Mouse (Mus musculus) MEL (cell line): ENCODE measurements around the gene Retreg2. TPM values are rescaled to one million over a fixed set of nuclear protein-coding genes. Genes with fewer than 3 reads are reported as not detected.

ENCODE experiments used
- DNase-seq: peaks from one replicate; pipeline ENCODE4 v3.0.0; 2011; ENCODE audit warnings: low read depth, low spot score
- H3K27ac ChIP-seq: 2 replicates; pipeline ENCODE4 v1.5.1; 2012; ENCODE audit warnings: low read depth, mild to moderate bottlenecking, control low read depth, low read length, moderate library complexity; ENCODE audit not compliant: control insufficient read depth
- H3K27me3 ChIP-seq, 2 experiments: fragments of 150-350 bp in 1 of 2; sonication (generic) in 1 of 2; 2 replicates each; pipeline ENCODE4 v1.6.1; 2012; ENCODE audit warnings: low read length in 2 of 2, mild to moderate bottlenecking in 2 of 2, improper control_type of control experiment in 1 of 2, moderate library complexity in 1 of 2; ENCODE audit not compliant: insufficient read depth in 2 of 2, control insufficient read depth in 1 of 2
- H3K36me3 ChIP-seq, 2 experiments: 2 replicates each; pipeline ENCODE4 v1.6.1; 2012 to 2014; ENCODE audit warnings: low read length in 2 of 2, improper control_type of control experiment in 1 of 2, inconsistent platforms in 1 of 2, mild to moderate bottlenecking in 1 of 2; ENCODE audit not compliant: insufficient read depth in 2 of 2, control insufficient read depth in 1 of 2
- H3K4me1 ChIP-seq, 2 experiments: fragments of 150-350 bp in 1 of 2; sonication (generic) in 1 of 2; 2 replicates each; pipeline ENCODE4 v1.6.1; 2012; ENCODE audit warnings: low read length in 2 of 2, improper control_type of control experiment in 1 of 2, mild to moderate bottlenecking in 1 of 2; ENCODE audit not compliant: insufficient read depth in 2 of 2, control insufficient read depth in 1 of 2
- H3K4me3 ChIP-seq, 2 experiments: fragments of 150-350 bp in 1 of 2; sonication (generic) in 1 of 2; 2 replicates each; pipeline ENCODE4 v1.5.1; 2012; ENCODE audit warnings: low read depth in 2 of 2, low read length in 2 of 2, mild to moderate bottlenecking in 2 of 2, moderate library complexity in 2 of 2, control low read depth in 1 of 2, improper control_type of control experiment in 1 of 2; ENCODE audit not compliant: control insufficient read depth in 1 of 2, insufficient read depth in 1 of 2
- H3K79me2 ChIP-seq: 2 replicates; pipeline ENCODE4 v1.6.1; 2012; ENCODE audit warnings: mild to moderate bottlenecking, low read length, moderate library complexity; ENCODE audit not compliant: control insufficient read depth, poor library complexity, insufficient read depth
- H3K9ac ChIP-seq: 2 replicates; pipeline ENCODE4 v1.6.1; 2012; ENCODE audit warnings: low read depth, mild to moderate bottlenecking, control low read depth, low read length, moderate library complexity; ENCODE audit not compliant: control insufficient read depth, poor library complexity, severe bottlenecking
- H3K9me3 ChIP-seq: fragments of 150-350 bp; sonication (generic); replicated peaks from 2 replicates; pipeline ENCODE4 v1.6.1; 2012; ENCODE audit warnings: mild to moderate bottlenecking, low read length, improper control_type of control experiment, moderate library complexity; ENCODE audit not compliant: insufficient read depth
- BHLHE40 ChIP-seq: IDR thresholded peaks from 2 replicates; pipeline ENCODE4 v1.6.1; 2012; ENCODE audit warnings: low read depth, mild to moderate bottlenecking, inconsistent platforms, low read length, improper control_type of control experiment, borderline replicate concordance
- CHD1 ChIP-seq: IDR thresholded peaks from 2 replicates; pipeline ENCODE4 v1.6.1; 2012; ENCODE audit warnings: low read depth, mild to moderate bottlenecking, inconsistent platforms, low read length, improper control_type of control experiment
- CHD2 ChIP-seq: IDR thresholded peaks from 2 replicates; pipeline ENCODE4 v1.6.1; 2011; ENCODE audit warnings: low read length, improper control_type of control experiment
- CTCF ChIP-seq, 3 experiments: IDR thresholded peaks in 2 of 3; conservative IDR thresholded peaks in 1 of 3; 2 replicates each; pipeline ENCODE4 v1.5.1; 2011 to 2012; ENCODE audit warnings: low read length in 3 of 3, low read depth in 2 of 3, mild to moderate bottlenecking in 2 of 3, improper control_type of control experiment in 1 of 3, inconsistent platforms in 1 of 3, mixed read lengths in 1 of 3, moderate library complexity in 1 of 3; ENCODE audit not compliant: control insufficient read depth in 1 of 3, insufficient read depth in 1 of 3, poor library complexity in 1 of 3, severe bottlenecking in 1 of 3
- E2F4 ChIP-seq: IDR thresholded peaks from 2 replicates; pipeline ENCODE4 v1.6.1; 2011; ENCODE audit warnings: low read depth, low read length, improper control_type of control experiment, borderline replicate concordance
- EP300 ChIP-seq, 2 experiments: IDR thresholded peaks; 2 replicates each; pipeline ENCODE4 v1.6.1; 2011; ENCODE audit warnings: improper control_type of control experiment in 2 of 2, low read length in 2 of 2, low read depth in 1 of 2, mild to moderate bottlenecking in 1 of 2
- ETS1 ChIP-seq: IDR thresholded peaks from 2 replicates; pipeline ENCODE4 v1.6.1; 2012; ENCODE audit warnings: low read depth, mild to moderate bottlenecking, inconsistent platforms, low read length, improper control_type of control experiment, moderate library complexity
- GATA1 ChIP-seq: IDR thresholded peaks from 2 replicates; pipeline ENCODE4 v1.6.1; 2011; ENCODE audit warnings: low read depth, low read length, improper control_type of control experiment
- HCFC1 ChIP-seq: IDR thresholded peaks from 2 replicates; pipeline ENCODE4 v1.6.1; 2012; ENCODE audit warnings: low read depth, mild to moderate bottlenecking, inconsistent platforms, low read length, improper control_type of control experiment, moderate library complexity
- JUND ChIP-seq: IDR thresholded peaks from 2 replicates; pipeline ENCODE4 v1.6.1; 2011; ENCODE audit warnings: low read depth, mild to moderate bottlenecking, improper control_type of control experiment, low read length
- MAFK ChIP-seq: IDR thresholded peaks from 2 replicates; pipeline ENCODE4 v1.6.1; 2011; ENCODE audit warnings: low read depth, mild to moderate bottlenecking, low read length, improper control_type of control experiment, borderline replicate concordance
- MAX ChIP-seq: IDR thresholded peaks from 2 replicates; pipeline ENCODE4 v1.6.1; 2011; ENCODE audit warnings: low read length, improper control_type of control experiment
- MAZ ChIP-seq: IDR thresholded peaks from 2 replicates; pipeline ENCODE4 v1.6.1; 2012; ENCODE audit warnings: low read depth, mild to moderate bottlenecking, inconsistent platforms, low read length, improper control_type of control experiment
- MEF2A ChIP-seq: IDR thresholded peaks from 2 replicates; pipeline ENCODE4 v1.6.1; 2014; ENCODE audit warnings: low read depth, mild to moderate bottlenecking, inconsistent platforms, low read length, improper control_type of control experiment; ENCODE audit not compliant: poor library complexity, insufficient replicate concordance, severe bottlenecking; ENCODE audit errors: extremely low read depth
- MXI1 ChIP-seq: IDR thresholded peaks from 2 replicates; pipeline ENCODE4 v1.6.1; 2011; ENCODE audit warnings: mild to moderate bottlenecking, low read depth, low read length, improper control_type of control experiment
- MYB ChIP-seq: IDR thresholded peaks from 2 replicates; pipeline ENCODE4 v1.6.1; 2011; ENCODE audit warnings: mild to moderate bottlenecking, low read depth, low read length, improper control_type of control experiment
- MYC ChIP-seq: IDR thresholded peaks from 2 replicates; pipeline ENCODE4 v1.6.1; 2011; ENCODE audit warnings: low read depth, mild to moderate bottlenecking, low read length, improper control_type of control experiment, moderate library complexity
- NELFE ChIP-seq: IDR thresholded peaks from 2 replicates; pipeline ENCODE4 v1.6.1; 2011; ENCODE audit warnings: low read depth, low read length, improper control_type of control experiment
- NRF1 ChIP-seq: IDR thresholded peaks from 2 replicates; pipeline ENCODE4 v1.6.1; 2014; ENCODE audit warnings: low read depth, mild to moderate bottlenecking, inconsistent platforms, low read length, improper control_type of control experiment, moderate library complexity; ENCODE audit not compliant: poor library complexity, insufficient read depth, severe bottlenecking
- POLR2A ChIP-seq, 2 experiments: IDR thresholded peaks; 2 replicates each; pipeline ENCODE4 v1.6.1; 2011 to 2012; ENCODE audit warnings: low read length in 2 of 2, mild to moderate bottlenecking in 2 of 2, control low read depth in 1 of 2, improper control_type of control experiment in 1 of 2, low read depth in 1 of 2, moderate library complexity in 1 of 2; ENCODE audit not compliant: control insufficient read depth in 1 of 2, insufficient read depth in 1 of 2, poor library complexity in 1 of 2
- POLR2AphosphoS2 ChIP-seq: IDR thresholded peaks from 2 replicates; pipeline ENCODE4 v1.6.1; 2011; ENCODE audit warnings: low read length, improper control_type of control experiment
- RAD21 ChIP-seq: IDR thresholded peaks from 2 replicates; pipeline ENCODE4 v1.6.1; 2011; ENCODE audit warnings: mild to moderate bottlenecking, low read depth, low read length, improper control_type of control experiment
- RCOR1 ChIP-seq: IDR thresholded peaks from 2 replicates; pipeline ENCODE4 v1.6.1; 2012; ENCODE audit warnings: low read depth, mild to moderate bottlenecking, inconsistent platforms, low read length, improper control_type of control experiment
- SIN3A ChIP-seq: IDR thresholded peaks from 2 replicates; pipeline ENCODE4 v1.6.1; 2012; ENCODE audit warnings: low read length, improper control_type of control experiment, inconsistent platforms
- SMC3 ChIP-seq: IDR thresholded peaks from 2 replicates; pipeline ENCODE4 v1.6.1; 2011; ENCODE audit warnings: low read depth, low read length, improper control_type of control experiment
- TAL1 ChIP-seq: IDR thresholded peaks from 2 replicates; pipeline ENCODE4 v1.6.1; 2012; ENCODE audit warnings: mild to moderate bottlenecking, inconsistent platforms, low read length, moderate library complexity, mixed read lengths
- TBP ChIP-seq: IDR thresholded peaks from 2 replicates; pipeline ENCODE4 v1.8.0; 2011; ENCODE audit warnings: low read depth, low read length, improper control_type of control experiment
- TCF12 ChIP-seq: IDR thresholded peaks from 2 replicates; pipeline ENCODE4 v1.6.1; 2014; ENCODE audit warnings: low read depth, mild to moderate bottlenecking, inconsistent platforms, low read length, improper control_type of control experiment, moderate library complexity
- USF1 ChIP-seq: IDR thresholded peaks from 2 replicates; pipeline ENCODE4 v1.6.1; 2014; ENCODE audit warnings: low read depth, mild to moderate bottlenecking, inconsistent platforms, low read length, improper control_type of control experiment, moderate library complexity
- USF2 ChIP-seq, 2 experiments: IDR thresholded peaks; 2 replicates each; pipeline ENCODE4 v1.6.1; 2011 to 2012; ENCODE audit warnings: improper control_type of control experiment in 2 of 2, low read length in 2 of 2, borderline replicate concordance in 1 of 2, inconsistent platforms in 1 of 2, low read depth in 1 of 2, mild to moderate bottlenecking in 1 of 2; ENCODE audit not compliant: insufficient read depth in 1 of 2
- ZC3H11A ChIP-seq: IDR thresholded peaks from 2 replicates; pipeline ENCODE4 v1.6.1; 2012; ENCODE audit warnings: low read depth, mild to moderate bottlenecking, inconsistent platforms, low read length, improper control_type of control experiment
- ZKSCAN1 ChIP-seq: IDR thresholded peaks from 2 replicates; pipeline ENCODE4 v1.6.1; 2012; ENCODE audit warnings: low read depth, mild to moderate bottlenecking, inconsistent platforms, low read length, improper control_type of control experiment, moderate library complexity
- ZMIZ1 ChIP-seq: IDR thresholded peaks from 2 replicates; pipeline ENCODE4 v1.6.1; 2012; ENCODE audit warnings: low read depth, mild to moderate bottlenecking, inconsistent platforms, low read length, improper control_type of control experiment, moderate library complexity
- ZNF384 ChIP-seq: IDR thresholded peaks from 2 replicates; pipeline ENCODE4 v1.6.1; 2012; ENCODE audit warnings: low read depth, mild to moderate bottlenecking, inconsistent platforms, low read length, improper control_type of control experiment
- polyA plus RNA-seq, 2 experiments: library from polyadenylated mRNA; stranded (reverse) in 1 of 2; unstranded in 1 of 2; fragments of >175 nt in 1 of 2; fragments of >200 nt in 1 of 2; gene quantifications; 2 replicates each; pipeline versions ENCODE4 v1.2.1 to v1.2.4; 2012; ENCODE audit warnings: low replicate concordance in 2 of 2, low read depth in 1 of 2; ENCODE audit not compliant: insufficient read length in 2 of 2, insufficient read depth in 1 of 2, missing spikeins in 1 of 2
- total RNA-seq: library from RNA; depleted of rRNA; stranded (reverse); fragments of 300-350 nt; gene quantifications from 2 replicates; pipeline ENCODE4 v1.2.3, GENCODE M21; 2012

Gene Retreg2
- total and polyA plus RNA-seq, 3 experiments: 38.1 to 59.2 TPM; not detected in 1

DNA sequence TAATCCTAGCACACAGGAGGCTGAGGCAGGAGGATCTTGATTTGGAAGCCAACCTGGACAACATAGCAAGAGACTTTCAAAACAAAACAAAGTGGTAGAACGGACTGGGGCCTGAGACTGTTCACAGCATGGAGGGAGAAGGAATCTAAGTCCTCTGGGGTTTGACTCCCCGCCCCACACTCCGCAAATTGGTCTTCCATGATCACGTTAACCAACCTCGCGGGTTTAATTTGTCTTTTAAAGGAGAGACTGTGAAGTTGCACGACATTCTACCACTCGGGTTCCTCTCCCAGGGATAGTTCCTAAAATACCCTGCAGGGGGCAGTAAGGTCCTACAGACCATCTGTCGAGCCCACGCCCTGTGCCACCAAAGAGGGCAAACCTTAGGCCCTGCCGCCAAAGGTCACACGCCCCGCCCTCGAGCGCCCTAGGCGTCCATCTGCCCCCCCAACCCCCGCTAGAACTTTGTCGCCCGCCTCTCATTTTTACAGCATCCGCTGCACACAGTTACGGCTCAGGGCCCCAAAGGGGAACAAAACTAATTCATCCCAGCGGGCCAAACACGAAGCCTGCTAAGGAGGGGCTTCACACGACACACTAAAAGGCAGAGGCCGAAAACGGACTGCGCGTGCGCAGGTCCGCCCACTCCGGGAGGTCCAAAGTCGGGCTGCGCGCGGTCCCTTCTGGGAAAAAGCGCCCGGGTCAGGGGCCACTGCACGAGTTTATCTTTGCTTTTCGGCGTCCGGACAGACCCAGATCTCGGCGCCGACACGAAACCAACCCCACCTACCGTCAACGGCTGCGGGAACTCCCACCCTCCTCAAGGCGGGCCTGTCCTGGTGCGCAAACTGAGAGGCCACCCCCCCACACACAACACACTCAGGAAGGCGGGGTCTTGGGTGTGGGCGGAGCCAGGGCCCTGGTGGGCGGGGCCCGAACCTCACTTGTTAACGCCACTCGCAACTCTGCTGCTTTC is 17.9 kb upstream of the Retreg2 start, which contains the start of gene Nhej1:
Gene Nhej1, minus strand, starts transcription at position 855 of the 976 bp plus-strand sequence.
- Histone ChIP-seq H3K4me3 (peak within 1 kb of the TSS; percentile 68 to 80), H3K9ac (peak within 1 kb of the TSS; percentile 80), H3K9me3 (no peaks in the 10 kb centered on the region), H3K27ac (peak within 1 kb of the TSS; percentile 96), H3K36me3 (peaks cover 0 to 5% of the 10 kb centered on the region in 2 experiments; a peak in 2 of 4 replicates), H3K79me2 (no peaks in the 10 kb centered on the region; the same call in 1 of the 2 replicates), H3K27me3 (no peaks in the 10 kb centered on the region), H3K4me1 (peaks cover 3 to 10% of the 10 kb centered on the region in 2 experiments; a peak in 3 of 4 replicates)
- peak; percentile 93 for TF ChIP-seq RAD21
- no peak for TF ChIP-seq TAL1
- no peak; the same call in 1 of the 2 replicates for TF ChIP-seq ZNF384
- TF ChIP-seq CTCF (IDR thresholded peaks at IDR 0.05 in 2 of 3, conservative IDR thresholded peaks at IDR 0.05 in 1 of 3; ENCODE audit: control insufficient read depth in 1 of 3, insufficient read depth in 1 of 3, low read depth in 2 of 3, low read length in 3 of 3, poor library complexity in 1 of 3, severe bottlenecking in 1 of 3): peak; percentile 69 to 93 (median 84)
- peak; percentile 91 for TF ChIP-seq ZC3H11A
- 0 out of 4 replicates have a peak, but pooled peaks of 1 of the 2 experiments have one; percentile 28 for TF ChIP-seq EP300 (IDR thresholded peaks at IDR 0.05; ENCODE audit: low read depth in 1 of 2, low read length in 2 of 2)
- TF ChIP-seq MAZ: peak; percentile 72; the same call in 1 of the 2 replicates
- TF ChIP-seq POLR2A (IDR thresholded peaks at IDR 0.05; ENCODE audit: control insufficient read depth in 1 of 2, insufficient read depth in 1 of 2, low read depth in 1 of 2, low read length in 2 of 2, poor library complexity in 1 of 2): peak; percentile 44 to 82; a peak in 1 of 4 replicates
- peak; percentile 86 for TF ChIP-seq HCFC1
- peak; percentile 57 for TF ChIP-seq MAX
- no peak for TF ChIP-seq JUND
- TF ChIP-seq CHD2: no peak
- TF ChIP-seq MYB: 0 out of 2 replicates have a peak, but pooled peaks have one; percentile 18
- TF ChIP-seq RCOR1: no peak; the same call in 1 of the 2 replicates
- peak; percentile 90 for TF ChIP-seq SMC3
- peak; percentile 75 for TF ChIP-seq NELFE
- TF ChIP-seq CHD1: no peak
- TF ChIP-seq GATA1: no peak
- no peak for TF ChIP-seq MAFK
- no peak for TF ChIP-seq MEF2A
- TF ChIP-seq SIN3A: peak; percentile 77
- peak; percentile 51; the same call in 1 of the 2 replicates for TF ChIP-seq TCF12
- 0 out of 2 replicates have a peak, but pooled peaks have one; percentile 61 for TF ChIP-seq MYC
- TF ChIP-seq USF2 (IDR thresholded peaks at IDR 0.05; ENCODE audit: borderline replicate concordance in 1 of 2, insufficient read depth in 1 of 2, low read depth in 1 of 2, low read length in 2 of 2): no peak
- TF ChIP-seq MXI1: peak; percentile 89
- TF ChIP-seq USF1: peak; percentile 56; the same call in 1 of the 2 replicates
- TF ChIP-seq ZMIZ1: peak; percentile 42; the same call in 1 of the 2 replicates
- TF ChIP-seq POLR2AphosphoS2: peak; percentile 53; the same call in 1 of the 2 replicates
- 0 out of 2 replicates have a peak, but pooled peaks have one; percentile 26 for TF ChIP-seq BHLHE40
- TF ChIP-seq ZKSCAN1: no peak
- TF ChIP-seq ETS1: peak; percentile 59; the same call in 1 of the 2 replicates
- peak; percentile 84; the same call in 1 of the 2 replicates for TF ChIP-seq TBP
- TF ChIP-seq NRF1: peak; percentile 89
- 0 out of 2 replicates have a peak, but pooled peaks have one; percentile 58 for TF ChIP-seq E2F4
- DNase-seq: peak; percentile 98
